Mouse (Mus musculus): Measurements from ENCODE around the gene Hoxd13.

- no peak for TF ChIP-seq POLR2A (IDR thresholded peaks at IDR 0.05; ENCODE audit: insufficient read length, low read depth)
- TF ChIP-seq REST (IDR thresholded peaks at IDR 0.05; ENCODE audit: insufficient read depth, insufficient read length), result no peak
- no peak for TF ChIP-seq USF1 (IDR thresholded peaks at IDR 0.05; ENCODE audit: low read depth)
- TF ChIP-seq POLR2AphosphoS2 (IDR thresholded peaks at IDR 0.05; ENCODE audit: insufficient read length, low read depth), result no peak
- no peak for TF ChIP-seq SRF (IDR thresholded peaks at IDR 0.05; ENCODE audit: control insufficient read depth, insufficient read length, low read depth)
- TF ChIP-seq MYOD1 (IDR thresholded peaks at IDR 0.05; ENCODE audit: control insufficient read depth in 1 of 3, insufficient read length in 2 of 3, low read depth in 2 of 3), result no peak
- TF ChIP-seq MAX (IDR thresholded peaks at IDR 0.05; ENCODE audit: low read depth), result no peak
- TF ChIP-seq E2F4 (IDR thresholded peaks at IDR 0.05; ENCODE audit: insufficient read depth), result no peak
- no peak for TF ChIP-seq MYOG (IDR thresholded peaks at IDR 0.05; ENCODE audit: control insufficient read depth in 1 of 3, insufficient read depth in 1 of 3, insufficient read length in 2 of 3, low read depth in 2 of 3)
- TF ChIP-seq TCF12 (IDR thresholded peaks at IDR 0.05; ENCODE audit: insufficient read depth, poor library complexity, severe bottlenecking), result no peak
- no peak for TF ChIP-seq CEBPB (IDR thresholded peaks at IDR 0.05; ENCODE audit: insufficient read depth, poor library complexity, severe bottlenecking)
Observed at GRCm38 (mm10) chr2:74681594-74682531, 13.8 kb downstream of the Hoxd13 start.
